Mouse (Mus musculus) olfactory bulb, adult 2 months (tissue): ENCODE measurements around the gene Lmo7.

ENCODE experiments used
- CTCF ChIP-seq: fragments of 200-500 bp; IDR thresholded peaks from 2 replicates; pipeline ENCODE4 v1.5.1; 2012; ENCODE audit warnings: low read depth, mild to moderate bottlenecking, low read length, moderate library complexity; ENCODE audit not compliant: insufficient read depth
- POLR2A ChIP-seq: fragments of 200-500 bp; IDR thresholded peaks from 2 replicates; pipeline ENCODE4 v1.6.1; 2012; ENCODE audit warnings: mild to moderate bottlenecking, low read depth, low read length, moderate library complexity; ENCODE audit not compliant: insufficient read depth

DNA sequence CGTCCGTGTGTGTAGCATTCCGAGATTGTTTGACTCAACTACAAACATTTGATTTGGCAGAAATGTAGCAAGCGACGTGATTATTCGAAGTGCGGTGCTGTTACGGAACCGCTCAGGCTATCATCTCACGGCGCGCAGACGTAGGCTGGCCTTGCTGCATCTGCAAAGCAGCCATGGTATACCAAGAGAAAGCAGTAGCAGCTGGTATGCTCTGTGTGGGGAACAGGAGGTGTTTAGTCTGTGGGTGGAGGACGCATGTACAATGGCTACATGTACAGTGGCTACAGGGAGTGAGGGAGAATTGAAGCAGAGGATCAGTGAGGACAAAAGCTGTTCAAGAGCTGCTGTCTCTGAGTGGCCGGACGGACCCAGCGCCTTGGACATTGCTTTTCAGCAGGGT, 113.7 kb downstream of the Lmo7 start:
- TF ChIP-seq POLR2A (no peak), CTCF (no peak)
